Mouse (Mus musculus) kidney, postnatal 0 days (tissue): ENCODE data around the gene Snapc5. TPM values are rescaled to one million over a fixed set of nuclear protein-coding genes. Genes with fewer than 3 reads are reported as not detected.
"Not testable (repeated sequence)": the region's sequence is repeated elsewhere in the genome, so short reads cannot be mapped to it uniquely, and the experiment has no call there.

ENCODE experiments used
- ATAC-seq: fragments of 200-750 bp; cut with Nextera tagmentation; replicated peaks from 2 replicates; pipeline ENCODE4 v1.8.0; 2017; ENCODE audit warnings: low read depth, moderate number of reproducible peaks, moderate TSS enrichment, moderate library complexity; ENCODE audit not compliant: low FRiP score
- DNase-seq: peaks from one replicate; pipeline ENCODE4 v3.0.0-alpha.2; 2016; ENCODE audit warnings: low spot score
- H3K27ac ChIP-seq: fragments of 300-500 bp; sonication (generic); 2 replicates; pipeline ENCODE4 v1.5.1; 2014; ENCODE audit warnings: mild to moderate bottlenecking
- H3K27me3 ChIP-seq: fragments of 300-500 bp; sonication (generic); 2 replicates; pipeline ENCODE4 v1.6.1; 2014; ENCODE audit warnings: low read length, mixed read lengths; ENCODE audit not compliant: insufficient read depth
- H3K36me3 ChIP-seq: fragments of 300-500 bp; sonication (generic); 2 replicates; pipeline ENCODE4 v1.6.1; 2014; ENCODE audit warnings: low read length, mixed read lengths; ENCODE audit not compliant: insufficient read depth
- H3K4me1 ChIP-seq: fragments of 300-500 bp; sonication (generic); replicated peaks from 2 replicates; pipeline ENCODE4 v1.6.1; 2014; ENCODE audit warnings: antibody characterized with exemption, low read length, mixed read lengths; ENCODE audit not compliant: insufficient read depth
- H3K4me2 ChIP-seq: fragments of 300-500 bp; sonication (generic); 2 replicates; pipeline ENCODE4 v1.6.1; 2014; ENCODE audit warnings: mild to moderate bottlenecking, low read length, moderate library complexity, mixed read lengths
- H3K4me3 ChIP-seq: fragments of 300-500 bp; sonication (generic); replicated peaks from 2 replicates; pipeline ENCODE4 v1.5.1; 2014; ENCODE audit warnings: low read depth, low read length
- H3K9ac ChIP-seq: fragments of 300-500 bp; sonication (generic); 2 replicates; pipeline ENCODE4 v1.6.1; 2014; ENCODE audit warnings: low read depth, low read length
- H3K9me3 ChIP-seq: fragments of 300-500 bp; sonication (generic); replicated peaks from 2 replicates; pipeline ENCODE4 v1.6.1; 2016; ENCODE audit warnings: low read length, inconsistent platforms, mixed read lengths
- CTCF ChIP-seq: IDR thresholded peaks from 2 replicates; pipeline ENCODE4 v1.5.1; 2016; ENCODE audit warnings: antibody characterized with exemption, low read depth, mild to moderate bottlenecking, moderate library complexity
- WGBS: fragments of 180-500 bp; shearing (Covaris S2); extraction: QIAGEN DNeasy Blood & Tissue Kit; methylation state at CpG from one replicate; pipeline ENCODE4 v1.1.7; 2014; 5-methylcytosine and 5-hydroxymethylcytosine counted together
- polyA plus RNA-seq: library from polyadenylated mRNA; unstranded; fragments of >200 nt; fragmentation: Nextera tagmentation; extraction: Ambion mirVana; gene quantifications from 2 replicates; pipeline ENCODE4 v1.2.1, GENCODE M21; 2015

Gene Snapc5
- 25.8 and 29.6 TPM in 2 replicates for polyA plus RNA-seq

- peak; percentile 77 for TF ChIP-seq CTCF
- H3K9me3 ChIP-seq, result no peaks in the 10 kb centered on the region
- H3K4me1 ChIP-seq, result peaks cover 7% of the 10 kb centered on the region; the same call in 1 of the 2 replicates
- ATAC-seq (peak; percentile 93), DNase-seq (peak; percentile 98)
- peak within 1 kb of the TSS; percentile 63 for H3K9ac ChIP-seq
- H3K4me2 ChIP-seq, result peak within 1 kb of the TSS; percentile 60
- H3K27ac ChIP-seq, result peak within 1 kb of the TSS; percentile 90
- peak within 1 kb of the TSS; percentile 63 for H3K4me3 ChIP-seq
- 0% methylated on average over 35 of the region's 35 CpGs for WGBS
- peaks cover 44% of the 10 kb centered on the region for H3K36me3 ChIP-seq
- H3K27me3 ChIP-seq, result no peaks in the 10 kb centered on the region
Measured at GRCm38 (mm10) chr9:64178974-64179646, at the start of gene Snapc5. Gene Snapc5 (plus strand): TSS chr9:64179274.

GRCm38 (mm10) chr9:64131623-64132022 is 47.5 kb upstream of the Snapc5 start:
- Histone ChIP-seq H3K27ac (no peak overlapping the region), H3K4me3 (no peak overlapping the region), H3K36me3 (no peaks in the 10 kb centered on the region), H3K4me2 (no peak overlapping the region), H3K27me3 (no peaks in the 10 kb centered on the region), H3K9me3 (no peaks in the 10 kb centered on the region), H3K4me1 (no peaks in the 10 kb centered on the region), H3K9ac (no peak overlapping the region)
- TF ChIP-seq CTCF, result no peak
- DNase-seq (no peak), ATAC-seq (no peak)
- 82% methylated on average over 6 of the region's 6 CpGs for WGBS

- H3K4me3 ChIP-seq, H3K9me3 ChIP-seq, ATAC-seq, H3K4me1 ChIP-seq, H3K9ac ChIP-seq, H3K36me3 ChIP-seq, H3K4me2 ChIP-seq, H3K27me3 ChIP-seq, H3K27ac ChIP-seq: not testable (repeated sequence)
- TF ChIP-seq CTCF, result peak; percentile 83
- DNase-seq, result peak; percentile 48
- 3% methylated on average over 6 of the region's 6 CpGs for WGBS
Measured at GRCm38 (mm10) chr9:64138896-64139295, 40.2 kb upstream of the Snapc5 start.

DNA sequence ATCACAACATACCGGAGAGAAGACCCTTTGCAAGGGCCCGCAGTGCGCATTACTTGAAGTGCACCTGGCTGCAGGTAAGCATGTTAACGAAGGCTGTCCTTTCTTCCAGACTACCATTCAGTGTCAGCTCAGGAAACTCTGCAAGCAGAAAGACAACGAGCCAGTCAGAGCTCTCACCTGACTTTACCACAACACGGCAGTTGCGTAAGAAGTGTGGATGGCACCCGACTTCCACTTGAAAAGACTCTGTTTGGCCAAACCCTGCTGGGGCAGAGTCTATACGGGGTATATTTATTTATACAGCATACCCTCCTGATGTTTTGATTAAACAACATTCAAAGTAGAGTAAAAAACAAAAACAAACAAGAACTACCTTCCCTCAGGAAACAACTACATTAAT is 39.2 kb upstream of the Snapc5 start:
- DNase-seq, result no peak
- no peak for ATAC-seq
- no peaks in the 10 kb centered on the region for H3K4me1 ChIP-seq
- H3K27ac ChIP-seq, result no peak overlapping the region
- H3K4me2 ChIP-seq, result no peak overlapping the region
- no peak overlapping the region for H3K9ac ChIP-seq
- H3K36me3 ChIP-seq, result peaks cover 7% of the 10 kb centered on the region; the same call in 1 of the 2 replicates
- H3K27me3 ChIP-seq, result no peaks in the 10 kb centered on the region
- no peak for TF ChIP-seq CTCF
- H3K9me3 ChIP-seq, result no peaks in the 10 kb centered on the region
- H3K4me3 ChIP-seq, result no peak overlapping the region
- WGBS, result 95% methylated on average over 9 of the region's 9 CpGs

GRCm38 (mm10) chr9:64156641-64157040 is 22.4 kb upstream of the Snapc5 start:
- no peaks in the 10 kb centered on the region for H3K9me3 ChIP-seq
- H3K4me1 ChIP-seq, result no peaks in the 10 kb centered on the region
- ATAC-seq (no peak), DNase-seq (no peak)
- no peak overlapping the region for H3K4me3 ChIP-seq
- H3K4me2 ChIP-seq, result no peak overlapping the region
- no peak overlapping the region for H3K9ac ChIP-seq
- H3K27ac ChIP-seq, result no peak overlapping the region
- TF ChIP-seq CTCF, result no peak
- H3K27me3 ChIP-seq, result no peaks in the 10 kb centered on the region
- 87% methylated on average over 1 of the region's 1 CpGs for WGBS
- H3K36me3 ChIP-seq, result peaks cover 14% of the 10 kb centered on the region; the same call in 1 of the 2 replicates

DNA sequence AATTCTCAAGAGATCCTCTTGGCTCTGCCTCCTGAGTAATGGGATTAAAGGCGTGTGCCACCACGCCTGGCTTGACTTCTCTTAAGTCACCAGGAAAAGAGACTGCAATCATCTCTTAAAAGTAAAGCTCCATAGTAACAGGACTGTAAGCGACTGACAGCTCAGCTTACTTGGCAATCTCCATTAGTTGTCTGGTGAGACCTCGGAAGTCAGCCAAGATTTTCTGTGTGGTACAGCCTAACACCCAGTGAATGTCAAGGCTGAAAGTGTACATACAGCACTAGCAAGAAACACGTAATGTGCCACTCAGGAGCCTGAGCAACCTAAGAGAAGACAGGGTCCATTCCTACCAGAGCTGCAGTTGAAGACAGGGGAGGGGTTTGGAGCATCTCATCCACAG is 18.6 kb upstream of the Snapc5 start:
- ATAC-seq (no peak), DNase-seq (no peak)
- Histone ChIP-seq H3K36me3 (peaks cover 18% of the 10 kb centered on the region; the same call in 1 of the 2 replicates), H3K9me3 (no peaks in the 10 kb centered on the region), H3K27me3 (no peaks in the 10 kb centered on the region), H3K27ac (no peak overlapping the region), H3K4me2 (no peak overlapping the region), H3K4me3 (no peak overlapping the region), H3K4me1 (no peaks in the 10 kb centered on the region), H3K9ac (no peak overlapping the region)
- TF ChIP-seq CTCF, result no peak
- 96% methylated on average over 5 of the region's 5 CpGs for WGBS

DNA sequence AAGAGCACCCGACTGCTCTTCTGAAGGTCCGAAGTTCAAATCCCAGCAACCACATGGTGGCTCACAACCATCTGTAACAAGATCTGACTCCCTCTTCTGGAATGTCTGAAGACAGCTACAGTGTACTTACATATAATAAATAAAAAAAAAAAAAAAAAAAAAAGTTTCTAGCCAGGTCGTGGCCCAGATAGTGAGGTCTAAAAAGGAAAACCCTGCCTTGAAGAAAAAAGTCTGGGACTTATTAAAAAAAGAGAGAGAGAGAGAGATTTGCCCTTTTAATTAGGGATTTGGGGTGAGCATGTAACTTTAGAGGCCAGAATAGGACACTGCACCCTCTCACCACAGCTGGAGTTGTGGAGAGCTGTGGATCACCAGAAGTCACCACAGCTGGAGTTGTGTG is 9.1 kb upstream of the Snapc5 start:
- 91% methylated on average over 3 of the region's 3 CpGs for WGBS
- not testable (repeated sequence) for H3K9me3 ChIP-seq, H3K4me1 ChIP-seq, H3K27ac ChIP-seq, H3K27me3 ChIP-seq, H3K4me3 ChIP-seq, ATAC-seq, H3K9ac ChIP-seq, H3K36me3 ChIP-seq, H3K4me2 ChIP-seq, DNase-seq
